Mouse (Mus musculus) natural killer cell, adult 2 months (primary cell): ENCODE results near the gene Col18a1.

Experiments
- DNase-seq, 2 experiments: peaks; one replicate each; pipeline ENCODE4 v3.0.0; 2022; ENCODE audit warnings: low spot score in 2 of 2

Gene Col18a1

GRCm38 (mm10) chr10:77110843-77111242 lies 55.5 kb downstream of the Col18a1 start:
- no peak for DNase-seq

GRCm38 (mm10) chr10:77110010-77110409 lies 56.3 kb downstream of the Col18a1 start:
- no peak for DNase-seq

DNA sequence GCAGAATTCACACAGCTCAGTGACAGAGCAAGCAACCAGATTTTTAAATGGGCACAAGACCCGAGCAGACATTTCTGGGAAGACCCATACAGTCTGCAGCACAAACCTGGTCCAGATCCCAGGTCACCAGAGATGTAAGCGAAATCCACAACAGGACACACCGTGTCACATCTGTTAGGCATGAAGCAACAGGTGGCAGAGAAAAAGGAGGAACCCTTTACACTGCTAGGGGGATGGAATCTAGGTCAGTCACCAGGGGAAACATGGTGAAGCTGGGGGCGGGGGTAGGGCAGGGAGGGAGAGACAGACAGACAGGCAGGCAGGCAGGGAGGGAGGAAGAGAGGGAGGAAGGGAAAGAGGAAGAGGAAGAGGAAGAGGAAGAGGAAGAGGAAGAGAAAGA lies 58.2 kb downstream of the Col18a1 start:
- DNase-seq = no peak

DNA sequence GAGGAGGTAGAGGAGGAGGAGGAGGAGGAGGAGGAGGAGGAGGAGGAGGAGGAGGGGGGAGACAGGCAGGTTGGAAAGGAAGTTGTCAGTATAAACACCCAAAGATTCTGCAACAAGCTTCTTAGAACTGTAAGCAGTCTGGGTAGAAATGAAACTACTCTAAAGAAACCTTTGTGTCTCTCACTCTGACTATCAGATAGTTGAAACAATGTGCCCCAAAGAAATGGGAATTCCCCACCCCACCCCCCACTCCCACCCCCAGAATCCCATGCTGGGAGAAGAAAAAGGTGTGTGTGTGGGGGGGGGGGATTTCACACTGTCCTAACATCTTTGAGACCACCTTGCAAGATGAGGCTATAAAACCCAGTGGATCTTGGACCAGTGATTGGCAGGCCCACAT lies 62.0 kb downstream of the Col18a1 start:
- no peak for DNase-seq

DNA sequence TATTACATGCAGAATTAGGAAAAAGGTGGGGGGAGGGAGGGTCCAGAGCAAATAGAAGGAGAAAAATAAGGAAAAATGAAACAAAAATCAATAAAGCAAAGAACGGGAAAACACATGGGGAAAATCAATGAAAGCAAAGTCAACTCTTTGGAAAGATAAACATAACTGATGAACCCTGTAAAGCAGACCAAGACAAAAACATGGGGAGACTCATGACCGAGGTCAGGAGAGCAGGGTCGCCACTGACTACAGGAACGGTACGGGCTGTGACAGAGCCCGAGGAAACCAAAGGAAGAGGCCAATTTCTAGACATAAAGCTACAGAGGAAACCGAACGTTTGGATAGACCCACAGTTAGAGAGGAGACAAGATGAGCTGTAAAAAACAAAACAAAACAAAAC lies 62.7 kb downstream of the Col18a1 start:
- no peak for DNase-seq

DNA sequence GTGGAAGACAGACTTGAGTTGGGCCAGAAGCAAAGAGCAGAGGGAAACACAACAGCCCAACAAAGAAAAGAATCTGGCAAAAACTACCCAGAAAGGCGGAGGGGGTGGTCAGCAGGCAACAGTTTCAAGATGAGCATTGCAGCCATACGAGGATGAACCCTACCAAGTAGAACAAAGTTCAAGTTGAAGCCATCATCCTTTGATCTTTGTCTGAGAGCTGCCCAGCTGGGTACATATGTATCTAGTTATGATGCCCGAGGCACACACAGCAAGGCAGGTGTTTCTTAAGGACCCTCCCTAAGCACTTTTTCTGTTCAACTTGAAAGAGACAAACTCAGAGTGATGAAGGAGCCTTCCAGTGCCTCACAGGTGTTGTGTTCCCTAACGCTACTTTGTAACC lies 66.6 kb downstream of the Col18a1 start:
- no peak for DNase-seq

DNA sequence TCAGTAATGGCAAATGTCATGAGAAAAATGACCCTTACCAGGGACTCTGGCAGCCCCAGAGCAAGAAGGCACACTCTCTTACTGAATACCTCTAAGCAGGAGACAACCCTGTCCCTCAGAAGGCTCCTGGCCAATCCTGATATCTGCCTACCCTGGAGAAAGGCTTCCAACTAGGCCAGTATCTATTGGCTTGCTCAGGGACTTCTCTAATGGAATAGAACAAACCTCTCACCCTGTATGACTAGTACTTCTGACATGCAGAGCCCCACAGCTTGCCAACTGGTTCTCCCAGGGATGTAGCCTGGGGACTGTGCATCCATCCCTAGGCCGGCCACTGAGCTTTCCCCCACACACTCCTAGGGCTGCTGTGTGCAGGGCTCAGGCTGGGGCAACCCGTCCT lies 67.7 kb downstream of the Col18a1 start:
- DNase-seq = no peak

- no peak for DNase-seq
Observed at GRCm38 (mm10) chr10:77097890-77098200, 68.5 kb downstream of the Col18a1 start.

DNA sequence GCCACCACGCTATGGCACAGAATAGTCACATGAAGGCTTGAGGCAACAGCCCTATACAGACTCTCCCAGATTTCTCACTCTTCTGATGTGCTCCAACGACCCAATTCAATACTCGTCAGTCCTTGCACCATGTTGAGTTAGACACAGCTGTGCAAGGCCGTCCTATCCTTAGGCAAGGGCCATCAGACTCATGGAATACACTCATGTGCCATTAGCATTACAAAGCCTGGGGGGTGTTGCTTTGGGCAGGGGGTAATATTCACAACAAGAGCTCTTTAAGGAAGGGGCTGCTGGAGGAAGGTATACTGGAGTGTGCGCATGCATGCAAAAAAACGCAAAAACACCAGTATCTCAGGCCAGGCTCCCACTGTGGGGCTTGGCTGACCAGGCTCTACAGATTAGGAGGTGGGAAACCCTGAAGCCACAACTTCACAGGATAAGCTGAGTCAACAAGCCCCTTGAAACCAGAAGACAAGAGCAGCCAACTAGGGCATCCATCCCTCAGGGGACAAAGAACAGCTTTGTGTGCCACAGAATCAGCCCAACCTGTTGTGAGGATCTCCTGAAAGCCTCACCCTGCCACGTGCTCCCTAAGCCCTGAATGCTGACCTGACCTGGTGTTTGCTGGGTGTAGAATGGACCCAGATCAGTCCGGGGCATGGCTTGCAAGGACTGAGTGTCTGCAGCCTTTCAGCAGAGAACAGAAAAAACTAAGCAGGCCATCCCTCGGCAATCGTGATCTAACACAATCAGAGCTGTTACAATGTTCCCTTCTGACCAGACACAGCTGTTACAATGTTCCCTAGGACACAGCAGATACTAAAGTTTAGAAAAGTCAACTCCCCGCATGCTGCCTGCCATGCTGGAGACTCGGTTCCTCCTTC lies 69.1 kb downstream of the Col18a1 start:
- DNase-seq = no peak

DNA sequence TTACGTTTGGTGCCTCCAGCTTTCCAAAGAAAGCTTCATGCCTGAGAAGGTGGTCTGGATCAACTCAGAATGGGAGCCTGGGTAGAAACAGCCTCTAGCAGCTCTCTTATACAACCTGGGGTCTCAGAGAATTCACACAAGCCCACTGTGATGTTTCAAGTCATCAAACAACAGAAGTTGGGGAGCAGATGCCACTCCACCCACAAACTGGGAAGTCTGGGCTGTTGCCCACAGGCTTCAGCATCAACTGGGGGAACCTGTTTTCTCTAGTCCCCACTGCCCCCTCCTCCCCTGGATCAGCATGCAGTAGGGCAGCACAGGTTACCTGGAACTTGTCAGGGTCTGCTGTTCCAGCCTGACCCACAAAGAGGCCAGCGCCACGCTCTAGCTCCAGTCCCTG lies 70.7 kb downstream of the Col18a1 start:
- no peak for DNase-seq

DNA sequence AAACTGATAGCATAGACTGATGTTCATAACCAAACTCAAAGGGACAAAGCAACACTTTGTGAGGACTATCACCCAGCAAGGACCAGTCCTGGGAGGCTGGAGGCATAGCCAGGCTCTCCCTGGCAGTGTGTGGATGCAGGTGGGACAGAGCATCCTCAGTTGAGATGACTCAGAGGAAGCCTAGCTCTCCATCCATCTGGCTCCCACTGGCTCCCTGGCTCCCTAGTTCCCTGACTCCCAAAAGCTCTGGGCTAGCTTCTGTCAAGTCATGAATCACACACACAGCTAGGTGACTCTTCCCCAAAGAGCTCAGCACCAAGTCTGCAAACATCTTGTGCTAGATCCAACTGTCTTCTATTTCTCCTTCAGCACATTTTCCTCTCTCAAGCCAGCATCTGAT lies 72.5 kb downstream of the Col18a1 start:
- no peak for DNase-seq

DNA sequence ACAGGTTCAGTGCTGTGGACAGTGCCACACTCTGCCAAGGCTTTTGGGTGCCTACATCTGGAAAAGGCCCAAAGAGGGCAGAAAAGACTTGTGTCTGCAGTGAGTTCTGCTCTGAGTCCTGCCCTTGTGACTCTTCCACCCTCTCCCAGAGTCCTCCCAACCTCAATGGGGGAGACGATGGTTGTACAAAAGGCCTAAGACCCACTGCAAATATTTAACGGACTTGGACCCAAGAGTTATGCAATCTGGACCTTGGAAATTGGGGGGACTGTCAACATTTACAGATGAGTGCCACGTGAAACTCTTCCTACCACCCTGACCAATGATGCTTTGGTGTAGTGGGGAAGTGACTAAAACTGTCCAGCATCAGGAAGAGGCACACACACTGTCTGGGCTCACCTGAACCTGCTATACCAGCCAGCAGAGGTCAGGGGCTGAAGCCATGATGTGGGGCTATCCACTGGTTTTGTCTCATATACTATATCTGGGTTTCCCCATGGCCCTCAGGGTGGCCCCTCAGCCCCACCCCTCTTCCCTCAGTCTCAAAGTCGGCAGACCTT lies 74.7 kb downstream of the Col18a1 start:
- DNase-seq = no peak

- DNase-seq = no peak
Observed at GRCm38 (mm10) chr10:77090063-77090462, 76.3 kb downstream of the Col18a1 start.

DNA sequence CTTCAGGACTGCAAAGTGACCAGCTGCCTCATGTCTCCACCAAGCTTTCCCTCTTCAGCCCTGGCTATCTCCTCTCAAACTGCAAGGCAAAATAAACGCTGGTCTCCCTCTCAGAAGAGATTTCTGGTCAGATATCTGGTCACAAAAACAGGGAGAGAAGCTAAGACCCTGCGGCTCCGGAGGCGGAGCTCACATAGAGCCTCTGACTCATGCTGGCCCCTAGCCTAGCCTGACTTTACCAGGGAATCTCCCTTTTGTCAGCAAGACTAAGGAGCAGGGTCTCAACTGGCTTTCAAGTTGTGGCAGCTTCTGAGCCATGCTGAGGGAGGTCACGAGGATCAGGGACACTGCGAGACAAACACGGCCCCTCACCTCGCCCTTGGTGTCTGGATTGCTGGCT lies 77.0 kb downstream of the Col18a1 start:
- DNase-seq = no peak

GRCm38 (mm10) chr10:77084568-77084967 lies 81.8 kb downstream of the Col18a1 start:
- DNase-seq = no peak

DNA sequence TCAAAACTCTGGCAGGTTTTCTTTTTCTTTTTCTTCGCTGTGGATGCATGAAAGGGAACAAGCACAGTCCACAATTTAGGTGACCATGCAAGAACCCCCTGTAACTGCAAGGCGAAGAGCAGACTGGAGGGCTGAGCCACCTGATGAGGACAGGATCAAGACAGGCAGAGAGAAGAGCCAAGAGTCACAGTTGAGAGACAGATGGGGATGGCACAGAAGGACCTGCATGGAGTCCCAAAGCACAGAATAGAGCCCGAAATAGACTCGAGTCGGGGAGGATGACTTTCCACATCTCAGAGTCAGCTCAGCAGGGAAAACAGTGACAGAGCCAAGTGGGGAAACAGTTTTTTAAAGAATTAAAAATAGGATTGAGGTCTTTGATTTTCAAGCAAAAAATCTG lies 83.4 kb downstream of the Col18a1 start:
- DNase-seq = no peak

- peak; percentile 15 to 41 for DNase-seq
Observed at GRCm38 (mm10) chr10:77082453-77082852, 83.9 kb downstream of the Col18a1 start.

DNA sequence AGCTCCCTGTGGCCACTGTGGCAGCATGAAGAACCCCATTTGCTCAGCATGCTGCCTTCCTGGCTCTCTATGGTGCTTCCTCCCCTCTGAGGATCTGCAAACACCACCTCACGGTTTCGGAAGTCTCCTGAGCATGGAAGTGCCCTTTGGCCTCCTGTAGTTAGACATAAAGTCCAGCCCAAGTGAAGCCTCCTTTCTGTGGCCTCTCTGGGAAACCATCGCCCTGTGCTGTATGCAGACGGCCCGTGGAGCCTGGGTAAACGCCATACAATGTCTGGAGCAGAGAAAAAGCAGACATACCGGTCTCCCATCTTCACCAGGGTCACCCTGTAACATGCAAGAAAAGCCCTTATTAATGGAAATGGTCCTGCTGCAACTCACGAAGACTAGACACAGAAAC lies 87.4 kb downstream of the Col18a1 start:
- DNase-seq = no peak

GRCm38 (mm10) chr10:77078456-77078855 lies 87.9 kb downstream of the Col18a1 start:
- no peak for DNase-seq

DNA sequence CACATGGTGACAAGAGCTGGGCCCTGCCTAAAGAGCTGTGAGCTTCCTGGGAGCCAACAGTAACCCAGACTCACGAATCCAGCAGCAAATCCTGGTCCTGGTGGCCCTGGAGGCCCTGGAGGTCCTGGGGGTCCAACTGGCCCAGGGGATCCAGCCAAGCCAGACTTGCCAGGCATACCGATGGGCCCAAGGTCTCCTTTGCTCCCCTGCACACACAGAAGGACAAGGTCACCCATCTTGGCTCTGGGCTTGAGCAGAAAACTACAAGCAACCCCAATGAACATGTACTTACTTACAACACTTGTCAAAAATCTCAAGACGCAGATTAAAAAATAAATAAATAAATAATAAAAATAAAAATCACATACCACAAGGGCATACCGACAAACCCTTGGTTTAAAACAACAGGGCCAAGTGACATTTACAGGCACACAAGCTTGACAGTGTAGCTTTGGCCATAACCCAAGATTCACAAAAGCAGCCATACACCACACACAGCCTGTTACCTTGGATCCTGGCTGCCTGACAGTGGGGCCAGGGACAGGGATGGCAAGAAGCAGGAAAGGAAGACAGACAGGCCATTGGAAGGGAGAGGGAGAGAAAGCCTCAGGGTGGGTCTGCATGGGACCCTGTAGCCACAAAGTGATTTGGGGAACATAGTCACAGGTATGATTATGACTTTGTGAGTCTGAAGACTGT lies 91.9 kb downstream of the Col18a1 start:
- no peak for DNase-seq

DNA sequence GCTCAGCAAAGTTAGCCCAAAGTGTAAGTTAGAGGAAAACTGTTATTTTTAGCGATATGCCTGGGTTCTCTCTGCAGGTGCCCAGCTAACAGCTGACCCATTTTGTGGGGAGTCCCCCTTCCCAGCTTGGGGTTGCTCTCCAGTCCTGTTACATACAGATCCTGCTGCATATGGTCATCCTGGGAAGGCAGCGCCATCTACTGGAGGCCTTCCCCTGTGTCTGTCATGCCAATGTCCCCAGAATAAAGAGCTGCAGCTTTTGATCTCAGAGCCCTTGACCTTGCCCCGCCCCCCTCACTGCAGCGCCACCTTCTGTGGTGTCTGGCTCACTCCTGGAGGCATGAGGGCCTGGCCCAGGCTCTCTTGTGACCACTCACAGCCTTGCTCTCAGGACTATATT lies 96.3 kb downstream of the Col18a1 start:
- peak; percentile 37 to 52 for DNase-seq

- DNase-seq = no peak
Observed at GRCm38 (mm10) chr10:77068469-77068868, 97.9 kb downstream of the Col18a1 start.

- DNase-seq = no peak
Observed at GRCm38 (mm10) chr10:77064659-77065058, 101.7 kb downstream of the Col18a1 start.
